Mouse (Mus musculus) myocyte (in vitro differentiated cells): ENCODE measurements around the gene Dut.

Experiments
- MAX ChIP-seq: IDR thresholded peaks from one replicate; pipeline ENCODE4 v1.6.1; 2011; ENCODE audit warnings: low read depth, mild to moderate bottlenecking, control low read depth
- POLR2A ChIP-seq: IDR thresholded peaks from one replicate; pipeline ENCODE4 v1.6.1; 2011; ENCODE audit warnings: low read depth, mild to moderate bottlenecking, control low read depth, moderate library complexity; ENCODE audit not compliant: insufficient read length
- SRF ChIP-seq: IDR thresholded peaks from one replicate; pipeline ENCODE4 v1.6.1; 2011; ENCODE audit warnings: low read depth; ENCODE audit not compliant: control insufficient read depth, insufficient read length
- TCF12 ChIP-seq: IDR thresholded peaks from one replicate; pipeline ENCODE4 v1.6.1; 2011; ENCODE audit warnings: mild to moderate bottlenecking, control low read depth; ENCODE audit not compliant: poor library complexity, insufficient read depth, severe bottlenecking

- TF ChIP-seq POLR2A (no peak), TCF12 (no peak), SRF (no peak), MAX (no peak)
Observed at GRCm38 (mm10) chr2:125285777-125286176, 38.8 kb downstream of the Dut start.
